Mouse (Mus musculus) heart, embryonic 10.5 days (tissue): ENCODE measurements at regions not wholly inside any gene's neighbourhood (a gene's known extent, or its start where the extent isn't known, plus 50 kb on each side); places are given as distances from the start of the nearest gene placed in this dataset.

Source experiments
- DNase-seq: peaks from one replicate; pipeline ENCODE4 v3.0.0-alpha.2; 2017; ENCODE audit warnings: low spot score
- H3K27ac ChIP-seq: fragments of 300-500 bp; sonication (generic); 2 replicates; pipeline ENCODE4 v1.5.1; 2016; ENCODE audit warnings: mild to moderate bottlenecking
- H3K27me3 ChIP-seq: fragments of 300-500 bp; sonication (generic); 2 replicates; pipeline ENCODE4 v1.6.1; 2016; ENCODE audit warnings: mild to moderate bottlenecking; ENCODE audit not compliant: poor library complexity, insufficient read depth, severe bottlenecking
- H3K36me3 ChIP-seq: fragments of 300-500 bp; sonication (generic); 2 replicates; pipeline ENCODE4 v1.6.1; 2016; ENCODE audit warnings: mild to moderate bottlenecking, moderate library complexity
- H3K4me1 ChIP-seq: fragments of 300-500 bp; sonication (generic); 2 replicates; pipeline ENCODE4 v1.6.1; 2016; ENCODE audit warnings: mild to moderate bottlenecking
- H3K4me3 ChIP-seq: fragments of 300-500 bp; sonication (generic); 2 replicates; pipeline ENCODE4 v1.5.1; 2016; ENCODE audit warnings: mild to moderate bottlenecking, moderate library complexity
- H3K9me3 ChIP-seq: fragments of 300-500 bp; sonication (generic); 2 replicates; pipeline ENCODE4 v1.6.1; 2016; ENCODE audit warnings: mild to moderate bottlenecking, moderate library complexity
- WGBS: fragments of 180-500 bp; shearing (Covaris S2); methylation state at CpG from one replicate; pipeline ENCODE4 v1.1.7; 2016; 5-methylcytosine and 5-hydroxymethylcytosine counted together

- Histone ChIP-seq H3K4me1 (no peaks in the 10 kb centered on the region), H3K27ac (no peak overlapping the region), H3K4me3 (no peak overlapping the region), H3K36me3 (no peaks in the 10 kb centered on the region), H3K9me3 (no peaks in the 10 kb centered on the region), H3K27me3 (no peaks in the 10 kb centered on the region)
- 82% methylated on average over 3 of the region's 3 CpGs for WGBS
- DNase-seq: no peak
Observed at GRCm38 (mm10) chr5:41206462-41206861, 501.5 kb downstream of the Rab28 start.

DNA sequence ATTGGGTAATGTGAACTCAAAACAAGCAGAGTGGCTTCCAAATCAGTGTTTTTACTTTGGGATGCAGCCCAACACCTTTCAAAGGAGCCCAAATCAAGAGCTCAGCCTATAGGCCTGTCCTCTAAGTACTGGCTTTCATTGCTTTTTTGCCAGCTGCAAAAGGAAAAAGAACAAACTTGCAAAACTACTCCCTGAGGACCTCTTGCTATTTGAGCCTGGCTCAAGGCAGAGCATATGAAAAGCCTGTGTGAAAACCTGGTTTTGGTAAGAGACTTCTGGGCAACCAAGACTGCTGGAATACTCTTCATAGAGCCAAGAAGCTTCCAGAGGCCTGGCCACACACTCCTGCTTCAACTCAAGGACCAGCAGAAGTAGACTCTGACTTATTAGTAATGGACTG, 503.5 kb downstream of the Rab28 start:
- H3K27ac ChIP-seq: no peak overlapping the region
- no peak overlapping the region for H3K4me3 ChIP-seq
- DNase-seq: no peak
- no peaks in the 10 kb centered on the region for H3K36me3 ChIP-seq
- no peaks in the 10 kb centered on the region for H3K4me1 ChIP-seq
- no peaks in the 10 kb centered on the region for H3K27me3 ChIP-seq
- H3K9me3 ChIP-seq: no peaks in the 10 kb centered on the region

DNA sequence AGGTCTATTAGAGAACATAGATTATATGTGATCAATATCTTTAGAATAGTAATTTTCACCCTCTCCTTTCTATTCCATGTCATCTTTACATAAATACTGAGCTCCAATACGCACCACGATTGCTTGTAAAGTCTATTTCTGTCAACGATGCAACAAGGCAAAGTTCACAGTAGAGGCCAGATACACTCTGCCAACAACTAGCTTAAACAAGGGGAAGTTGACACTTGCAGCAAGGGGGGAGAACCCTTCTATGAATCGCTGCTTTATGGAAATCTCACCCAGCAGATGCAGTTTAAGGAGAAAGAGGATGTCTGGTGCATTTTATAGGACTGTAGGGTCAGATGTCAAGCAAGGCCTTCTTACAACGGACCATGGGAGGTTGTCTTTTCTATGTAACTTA, 520.8 kb downstream of the Rab28 start:
- no peak overlapping the region for H3K4me3 ChIP-seq
- 81% methylated on average over 5 of the region's 5 CpGs for WGBS
- H3K27ac ChIP-seq: no peak overlapping the region
- H3K4me1 ChIP-seq: no peaks in the 10 kb centered on the region
- no peaks in the 10 kb centered on the region for H3K36me3 ChIP-seq
- DNase-seq: no peak
- H3K27me3 ChIP-seq: no peaks in the 10 kb centered on the region
- H3K9me3 ChIP-seq: no peaks in the 10 kb centered on the region

GRCm38 (mm10) chr5:41177220-41177619, 530.7 kb downstream of the Rab28 start:
- Histone ChIP-seq H3K4me1 (no peaks in the 10 kb centered on the region), H3K27me3 (no peaks in the 10 kb centered on the region), H3K27ac (no peak overlapping the region), H3K36me3 (no peaks in the 10 kb centered on the region), H3K4me3 (no peak overlapping the region), H3K9me3 (no peaks in the 10 kb centered on the region)
- no peak for DNase-seq
- 76% methylated on average over 3 of the region's 3 CpGs for WGBS

DNA sequence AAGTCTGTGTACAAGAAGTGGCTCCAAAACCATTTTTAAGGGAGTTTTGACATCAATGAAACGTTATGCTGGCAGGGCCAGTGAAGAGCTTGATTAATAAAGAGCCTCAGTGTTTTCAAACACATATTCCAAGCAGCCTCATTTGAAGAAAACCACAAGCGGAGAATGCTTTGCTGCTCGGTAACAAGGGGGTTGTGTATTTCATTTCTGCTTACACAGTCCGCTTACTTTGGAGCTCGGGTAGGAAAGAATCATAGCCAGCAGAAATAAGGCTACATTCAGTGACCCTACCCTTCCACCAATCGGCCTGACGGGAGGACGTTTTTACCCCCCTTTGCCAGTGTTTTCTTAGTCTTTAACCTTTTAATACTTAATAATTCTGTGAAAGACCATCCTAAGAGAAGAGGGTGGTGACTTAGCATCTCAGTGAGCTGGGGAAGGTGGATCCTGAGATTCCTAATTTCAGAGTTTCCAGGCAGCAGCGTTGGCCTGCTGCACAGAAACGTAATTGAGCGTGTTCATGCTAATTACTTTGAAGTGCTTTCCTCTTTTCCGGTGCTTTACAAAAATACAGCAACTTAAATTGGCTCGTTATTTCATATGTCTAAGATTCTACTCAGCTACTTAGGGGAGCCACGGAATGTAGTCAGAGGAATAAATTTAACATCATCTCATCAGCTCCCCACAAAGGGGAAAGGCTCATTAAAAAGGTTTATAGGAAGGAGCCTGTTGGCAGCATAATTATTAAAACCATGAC, 541.9 kb downstream of the Rab28 start:
- H3K9me3 ChIP-seq: no peaks in the 10 kb centered on the region

DNA sequence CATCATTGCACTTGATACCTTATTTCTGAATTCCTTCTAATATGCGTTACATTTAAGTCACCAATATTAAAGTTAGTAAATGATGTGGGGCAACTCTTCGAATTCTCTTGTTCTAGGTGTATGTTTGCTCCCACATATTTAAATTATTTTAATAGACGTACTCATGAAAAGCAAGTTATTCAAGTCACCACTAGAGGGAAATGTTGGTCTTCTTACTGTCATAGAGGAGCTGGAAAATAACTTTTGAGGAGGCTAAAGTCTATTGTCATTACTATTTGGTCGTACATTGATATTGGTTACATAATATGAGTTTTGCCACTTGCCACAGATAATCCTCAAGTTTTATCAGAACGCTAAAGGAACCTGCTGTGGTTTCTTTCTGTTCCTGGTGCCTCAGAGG, 582.9 kb downstream of the Rab28 start:
- Histone ChIP-seq H3K27ac (no peak overlapping the region), H3K4me3 (no peak overlapping the region), H3K4me1 (no peaks in the 10 kb centered on the region), H3K9me3 (no peaks in the 10 kb centered on the region), H3K36me3 (no peaks in the 10 kb centered on the region), H3K27me3 (no peaks in the 10 kb centered on the region)
- WGBS: 25% methylated on average over 5 of the region's 5 CpGs
- DNase-seq: no peak

More for the DNA sequence above, 541.9 kb downstream of the Rab28 start:
- DNase-seq: no peak
- Histone ChIP-seq H3K4me3 (no peak overlapping the region), H3K27me3 (no peaks in the 10 kb centered on the region), H3K27ac (no peak overlapping the region), H3K4me1 (no peaks in the 10 kb centered on the region), H3K36me3 (no peaks in the 10 kb centered on the region)
- 78% methylated on average over 14 of the region's 14 CpGs for WGBS

DNA sequence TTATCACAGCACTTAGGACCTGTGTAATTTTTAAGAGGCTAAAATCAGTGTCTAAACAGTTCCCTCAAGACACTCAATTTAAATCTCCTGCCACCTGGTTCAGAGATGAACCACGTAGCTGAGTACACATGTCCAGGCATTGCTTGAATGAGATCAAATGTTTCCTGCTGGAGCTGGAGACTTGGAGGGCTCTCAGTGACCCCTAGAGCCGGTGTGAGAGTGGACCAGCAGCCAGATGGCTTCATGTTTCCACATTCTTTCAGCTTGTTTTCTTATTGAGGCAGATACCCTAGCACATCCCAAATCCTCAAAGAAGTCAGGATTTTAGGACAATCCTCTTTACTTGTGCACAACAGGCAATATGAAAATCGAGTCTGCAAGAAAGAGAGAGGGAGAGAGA, 590.3 kb downstream of the Rab28 start:
- H3K4me3 ChIP-seq: no peak overlapping the region
- no peaks in the 10 kb centered on the region for H3K9me3 ChIP-seq
- WGBS: 57% methylated on average over 3 of the region's 3 CpGs
- DNase-seq: no peak
- no peaks in the 10 kb centered on the region for H3K27me3 ChIP-seq
- H3K36me3 ChIP-seq: no peaks in the 10 kb centered on the region
- no peak overlapping the region for H3K27ac ChIP-seq
- no peaks in the 10 kb centered on the region for H3K4me1 ChIP-seq

GRCm38 (mm10) chr5:41087773-41088172, 620.2 kb downstream of the Rab28 start:
- DNase-seq: no peak
- WGBS: 53% methylated on average over 5 of the region's 5 CpGs

DNA sequence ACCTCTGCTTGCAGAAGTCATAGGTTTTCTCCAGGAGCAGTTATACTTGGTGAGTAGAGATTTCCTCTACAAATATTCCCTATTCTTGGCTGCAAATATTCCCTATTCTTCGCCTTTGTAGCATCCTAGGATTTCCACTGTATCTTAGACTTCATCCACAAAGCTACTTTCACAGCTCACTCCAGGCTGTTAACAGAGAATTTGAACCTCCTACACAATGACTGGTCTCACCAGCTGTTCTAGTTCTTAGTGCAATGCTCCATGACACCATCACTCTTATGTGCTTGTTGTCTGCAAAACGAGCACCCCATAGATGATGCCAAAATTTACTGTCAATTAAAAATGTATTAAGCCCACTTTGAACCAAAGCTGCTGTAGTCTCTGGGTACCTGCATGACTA, 631.5 kb downstream of the Rab28 start:
- WGBS: 73% methylated on average over 2 of the region's 2 CpGs
- Histone ChIP-seq H3K27ac (no peak overlapping the region), H3K4me1 (no peaks in the 10 kb centered on the region), H3K27me3 (no peaks in the 10 kb centered on the region), H3K4me3 (no peak overlapping the region), H3K36me3 (no peaks in the 10 kb centered on the region), H3K9me3 (no peaks in the 10 kb centered on the region)
- no peak for DNase-seq

More at GRCm38 (mm10) chr5:41087773-41088172, 620.2 kb downstream of the Rab28 start:
- Histone ChIP-seq H3K9me3 (no peaks in the 10 kb centered on the region), H3K4me3 (no peak overlapping the region), H3K4me1 (no peaks in the 10 kb centered on the region), H3K36me3 (no peaks in the 10 kb centered on the region), H3K27me3 (no peaks in the 10 kb centered on the region), H3K27ac (no peak overlapping the region)

GRCm38 (mm10) chr5:41061646-41062045, 646.3 kb downstream of the Rab28 start:
- Histone ChIP-seq H3K4me1 (no peaks in the 10 kb centered on the region), H3K36me3 (no peaks in the 10 kb centered on the region), H3K27me3 (no peaks in the 10 kb centered on the region), H3K4me3 (no peak overlapping the region), H3K27ac (no peak overlapping the region), H3K9me3 (no peaks in the 10 kb centered on the region)
- WGBS: 84% methylated on average over 9 of the region's 9 CpGs
- no peak for DNase-seq

DNA sequence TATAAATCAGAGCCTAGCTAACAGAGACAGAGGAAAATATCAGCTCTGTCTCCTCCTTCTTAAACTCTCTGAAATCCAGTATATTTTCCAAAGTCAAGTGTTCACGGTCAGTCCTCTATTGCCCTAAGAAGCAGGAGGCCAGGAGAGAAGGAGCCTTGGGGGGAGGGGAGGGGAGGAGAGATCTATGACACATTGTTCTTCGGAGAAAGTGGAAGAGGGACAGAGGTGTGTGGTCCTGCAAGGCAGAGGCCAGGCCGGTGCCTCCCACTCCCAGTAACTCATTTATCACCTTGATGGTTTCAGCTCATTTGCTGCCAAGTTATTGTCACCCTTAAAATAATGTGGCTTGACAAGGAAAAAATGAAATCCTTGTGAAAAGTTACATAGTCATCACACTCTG, 646.7 kb downstream of the Rab28 start:
- H3K4me3 ChIP-seq: no peak overlapping the region
- H3K27me3 ChIP-seq: no peaks in the 10 kb centered on the region
- 58% methylated on average over 3 of the region's 3 CpGs for WGBS
- no peaks in the 10 kb centered on the region for H3K9me3 ChIP-seq
- H3K27ac ChIP-seq: no peak overlapping the region
- H3K4me1 ChIP-seq: no peaks in the 10 kb centered on the region
- no peak for DNase-seq
- no peaks in the 10 kb centered on the region for H3K36me3 ChIP-seq

- no peak for DNase-seq
- H3K9me3 ChIP-seq: no peaks in the 10 kb centered on the region
- no peaks in the 10 kb centered on the region for H3K4me1 ChIP-seq
- 88% methylated on average over 3 of the region's 3 CpGs for whole genome bisulfite sequencing
- H3K4me3 ChIP-seq: no peak overlapping the region
- H3K27me3 ChIP-seq: no peaks in the 10 kb centered on the region
- no peaks in the 10 kb centered on the region for H3K36me3 ChIP-seq
- no peak overlapping the region for H3K27ac ChIP-seq
Observed at GRCm38 (mm10) chr5:41058015-41058414, 649.9 kb downstream of the Rab28 start.

GRCm38 (mm10) chr5:41051948-41052347, 656.0 kb downstream of the Rab28 start:
- H3K4me3 ChIP-seq: no peak overlapping the region
- no peak overlapping the region for H3K27ac ChIP-seq
- DNase-seq: no peak
- WGBS: 30% methylated on average over 4 of the region's 4 CpGs
- no peaks in the 10 kb centered on the region for H3K36me3 ChIP-seq
- H3K4me1 ChIP-seq: no peaks in the 10 kb centered on the region
- H3K27me3 ChIP-seq: no peaks in the 10 kb centered on the region
- no peaks in the 10 kb centered on the region for H3K9me3 ChIP-seq

GRCm38 (mm10) chr5:41048515-41048914, 659.4 kb downstream of the Rab28 start:
- Histone ChIP-seq H3K27ac (no peak overlapping the region), H3K9me3 (no peaks in the 10 kb centered on the region), H3K4me1 (no peaks in the 10 kb centered on the region), H3K27me3 (no peaks in the 10 kb centered on the region), H3K4me3 (no peak overlapping the region), H3K36me3 (no peaks in the 10 kb centered on the region)
- DNase-seq: no peak
- 25% methylated on average over 1 of the region's 1 CpGs for WGBS
